Mouse (Mus musculus) embryonic fibroblast, embryonic 13.5 days (primary cell): ENCODE measurements around the gene Lamc3. TPM values are rescaled to one million over a fixed set of nuclear protein-coding genes. Genes with fewer than 3 reads are reported as not detected.

Source experiments
- H3K27ac ChIP-seq: 2 replicates; pipeline ENCODE4 v1.5.1; 2012; ENCODE audit warnings: low read length, control low read depth, inconsistent platforms; ENCODE audit not compliant: insufficient read depth
- H3K4me1 ChIP-seq: 2 replicates; pipeline ENCODE4 v1.6.1; 2011; ENCODE audit warnings: low read length; ENCODE audit not compliant: control insufficient read depth, insufficient read depth
- H3K4me3 ChIP-seq: 2 replicates; pipeline ENCODE4 v1.5.1; 2011; ENCODE audit warnings: mild to moderate bottlenecking, control low read depth, low read length; ENCODE audit not compliant: insufficient read depth
- CTCF ChIP-seq: IDR thresholded peaks from 2 replicates; pipeline ENCODE4 v1.5.1; 2011; ENCODE audit warnings: mild to moderate bottlenecking, control low read depth, low read length, moderate library complexity, borderline replicate concordance; ENCODE audit not compliant: insufficient read depth
- POLR2A ChIP-seq: IDR thresholded peaks from 2 replicates; pipeline ENCODE4 v1.6.1; 2011; ENCODE audit warnings: low read depth, mild to moderate bottlenecking, control low read depth, low read length, moderate library complexity
- polyA plus RNA-seq: library from polyadenylated mRNA; stranded (reverse); fragments of >200 nt; gene quantifications from 2 replicates; pipeline ENCODE4 v1.2.4, GENCODE M21; 2011; ENCODE audit warnings: low read depth; ENCODE audit not compliant: missing spikeins, insufficient read length

The Lamc3 gene
- polyA plus RNA-seq, 1 experiment = 0.09 TPM

GRCm38 (mm10) chr2:31962501-31963224, 75.6 kb downstream of the Lamc3 start:
- peaks cover 3% of the 10 kb centered on the region; the same call in 1 of the 2 replicates for H3K4me1 ChIP-seq
- H3K27ac ChIP-seq = no peak overlapping the region
- TF ChIP-seq POLR2A (no peak), CTCF (no peak)
- H3K4me3 ChIP-seq = no peak overlapping the region

- TF ChIP-seq CTCF (no peak), POLR2A (no peak)
- Histone ChIP-seq H3K4me3 (no peak overlapping the region), H3K4me1 (peaks cover 3% of the 10 kb centered on the region; the same call in 1 of the 2 replicates), H3K27ac (no peak overlapping the region)
Observed at GRCm38 (mm10) chr2:31963491-31963890, 76.4 kb downstream of the Lamc3 start.

GRCm38 (mm10) chr2:31964191-31964590, 77.1 kb downstream of the Lamc3 start:
- no peak overlapping the region for H3K4me3 ChIP-seq
- H3K4me1 ChIP-seq = peaks cover 3% of the 10 kb centered on the region; the same call in 1 of the 2 replicates
- no peak overlapping the region for H3K27ac ChIP-seq
- no peak for TF ChIP-seq POLR2A
- TF ChIP-seq CTCF = no peak

- TF ChIP-seq POLR2A = no peak
- peak; percentile 58; the same call in 1 of the 2 replicates for TF ChIP-seq CTCF
Observed at GRCm38 (mm10) chr2:31965110-31965509, 78.0 kb downstream of the Lamc3 start.

GRCm38 (mm10) chr2:31966801-31967200, 79.7 kb downstream of the Lamc3 start:
- Histone ChIP-seq H3K4me3 (no peak overlapping the region), H3K4me1 (peaks cover 3% of the 10 kb centered on the region; the same call in 1 of the 2 replicates), H3K27ac (no peak overlapping the region)
- TF ChIP-seq CTCF = no peak
- TF ChIP-seq POLR2A = no peak

More at GRCm38 (mm10) chr2:31965110-31965509, 78.0 kb downstream of the Lamc3 start:
- H3K4me1 ChIP-seq = peaks cover 3% of the 10 kb centered on the region; the same call in 1 of the 2 replicates
- no peak overlapping the region for H3K27ac ChIP-seq
- no peak overlapping the region for H3K4me3 ChIP-seq

- TF ChIP-seq CTCF (no peak), POLR2A (no peak)
- no peak overlapping the region for H3K27ac ChIP-seq
- H3K4me3 ChIP-seq = no peak overlapping the region
- H3K4me1 ChIP-seq = 0 out of 2 replicates have a peak, but pooled peaks cover 4% of the 10 kb centered on the region
Observed at GRCm38 (mm10) chr2:31972589-31972988, 85.5 kb downstream of the Lamc3 start.

- 0 out of 2 replicates have a peak within 1 kb of the TSS, but pooled peaks have one; percentile 9 for H3K27ac ChIP-seq
- peak within 1 kb of the TSS; percentile 92 for H3K4me3 ChIP-seq
- 0 out of 2 replicates have a peak, but pooled peaks cover 4% of the 10 kb centered on the region for H3K4me1 ChIP-seq
- TF ChIP-seq POLR2A (peak; percentile 81), CTCF (no peak)
Observed at GRCm38 (mm10) chr2:31974141-31974808, 87.2 kb downstream of the Lamc3 start, which contains the start of gene Nup214. TSS of gene Nup214 (plus strand) at chr2:31974436.

GRCm38 (mm10) chr2:31974809-31975371, 87.8 kb downstream of the Lamc3 start:
- peak overlapping the region; percentile 92 for H3K4me3 ChIP-seq
- no peak for TF ChIP-seq CTCF
- H3K4me1 ChIP-seq = 0 out of 2 replicates have a peak, but pooled peaks cover 4% of the 10 kb centered on the region
- no peak overlapping the region for H3K27ac ChIP-seq

- H3K4me1 ChIP-seq = no peaks in the 10 kb centered on the region
- no peak overlapping the region for H3K27ac ChIP-seq
- no peak overlapping the region for H3K4me3 ChIP-seq
- TF ChIP-seq CTCF (no peak), POLR2A (no peak)
Observed at GRCm38 (mm10) chr2:31987774-31988173, 100.7 kb downstream of the Lamc3 start.

GRCm38 (mm10) chr2:31990961-31991360, 103.9 kb downstream of the Lamc3 start:
- H3K4me1 ChIP-seq = no peaks in the 10 kb centered on the region
- H3K4me3 ChIP-seq = no peak overlapping the region
- no peak overlapping the region for H3K27ac ChIP-seq
- no peak for TF ChIP-seq CTCF
